Mouse (Mus musculus): ENCODE measurements around the gene Vangl2. TPM values are rescaled to one million over a fixed set of nuclear protein-coding genes. Genes with fewer than 3 reads are reported as not detected.
A peak's percentile ranks its signal among the peaks of the same experiment; 100 is the strongest.

Vangl2 gene
- polyA plus RNA-seq, 1 experiment from 2014 or later, result 7.5 TPM

GRCm38 (mm10) chr1:172025201-172025904 lies 2.9 kb downstream of the Vangl2 start:
- Histone ChIP-seq H3K27me3 (ENCODE audit: control insufficient read depth, insufficient read depth, low read length) (no peaks in the 10 kb centered on the region), H3K9ac (ENCODE audit: low read length) (no peak overlapping the region; the same call in 1 of the 2 replicates), H3K4me3 (ENCODE audit: low read length) (peak overlapping the region; percentile 86; the same call in 1 of the 2 replicates), H3K36me3 (ENCODE audit: control insufficient read depth, insufficient read depth) (no peaks in the 10 kb centered on the region), H3K4me2 (ENCODE audit: low read depth, low read length) (peak overlapping the region; percentile 71), H3K27ac (ENCODE audit: low read length) (0 out of 2 replicates have a peak overlapping the region, but pooled peaks have one; percentile 3), H3K4me1 (ENCODE audit: control insufficient read depth, insufficient read depth, low read length) (peaks cover 23% of the 10 kb centered on the region), H3K9me3 (replicated peaks; ENCODE audit: control insufficient read depth, low read length) (no peaks in the 10 kb centered on the region)
- 63% methylated on average over 8 of the region's 8 CpGs for WGBS
- ATAC-seq (replicated peaks; ENCODE audit: extremely low read depth, insufficient read depth, low FRiP score), result no peak

GRCm38 (mm10) chr1:172024140-172024895 lies 3.9 kb downstream of the Vangl2 start:
- H3K9me3 ChIP-seq (replicated peaks; ENCODE audit: control insufficient read depth, low read length), result no peaks in the 10 kb centered on the region
- H3K9ac ChIP-seq (ENCODE audit: low read length), result no peak overlapping the region
- no peak overlapping the region for H3K27ac ChIP-seq (ENCODE audit: low read length)
- no peak overlapping the region for H3K4me2 ChIP-seq (ENCODE audit: low read depth, low read length)
- no peaks in the 10 kb centered on the region for H3K36me3 ChIP-seq (ENCODE audit: control insufficient read depth, insufficient read depth)
- no peak overlapping the region for H3K4me3 ChIP-seq (ENCODE audit: low read length)
- no peaks in the 10 kb centered on the region for H3K27me3 ChIP-seq (ENCODE audit: control insufficient read depth, insufficient read depth, low read length)
- ATAC-seq (replicated peaks; ENCODE audit: extremely low read depth, insufficient read depth, low FRiP score), result no peak
- H3K4me1 ChIP-seq (ENCODE audit: control insufficient read depth, insufficient read depth, low read length), result peaks cover 23% of the 10 kb centered on the region
- 66% methylated on average over 9 of the region's 9 CpGs for WGBS

GRCm38 (mm10) chr1:172019863-172020521 lies 8.3 kb downstream of the Vangl2 start:
- Histone ChIP-seq H3K36me3 (ENCODE audit: control insufficient read depth, insufficient read depth) (no peaks in the 10 kb centered on the region), H3K27ac (ENCODE audit: low read length) (no peak overlapping the region), H3K9me3 (replicated peaks; ENCODE audit: control insufficient read depth, low read length) (no peaks in the 10 kb centered on the region), H3K9ac (ENCODE audit: low read length) (no peak overlapping the region), H3K27me3 (ENCODE audit: control insufficient read depth, insufficient read depth, low read length) (no peaks in the 10 kb centered on the region), H3K4me2 (ENCODE audit: low read depth, low read length) (no peak overlapping the region), H3K4me1 (ENCODE audit: control insufficient read depth, insufficient read depth, low read length) (peaks cover 27% of the 10 kb centered on the region), H3K4me3 (ENCODE audit: low read length) (no peak overlapping the region)
- WGBS, result 73% methylated on average over 10 of the region's 10 CpGs
- ATAC-seq (replicated peaks; ENCODE audit: extremely low read depth, insufficient read depth, low FRiP score), result no peak

DNA sequence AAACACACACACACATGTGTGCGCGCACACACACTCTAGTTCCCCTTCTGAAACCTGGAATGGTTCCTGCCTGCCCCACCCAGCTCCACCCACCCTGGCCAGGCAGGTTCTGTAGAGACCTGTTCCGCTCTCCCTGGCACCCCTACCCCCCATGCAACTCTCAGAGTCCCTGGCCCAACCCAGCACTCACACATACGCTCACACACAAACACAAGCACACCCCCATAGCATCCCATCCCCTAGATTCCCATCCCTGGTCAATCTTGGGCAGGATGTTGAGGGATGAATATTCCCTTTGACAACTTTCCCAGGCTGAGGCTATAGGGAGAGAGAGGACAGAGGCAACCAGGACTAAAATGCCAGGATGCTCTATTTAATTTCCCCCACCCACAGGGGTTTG lies 8.9 kb downstream of the Vangl2 start:
- Histone ChIP-seq H3K27ac (ENCODE audit: low read length) (no peak overlapping the region), H3K27me3 (ENCODE audit: control insufficient read depth, insufficient read depth, low read length) (no peaks in the 10 kb centered on the region), H3K9me3 (replicated peaks; ENCODE audit: control insufficient read depth, low read length) (no peaks in the 10 kb centered on the region), H3K4me2 (ENCODE audit: low read depth, low read length) (no peak overlapping the region), H3K4me1 (ENCODE audit: control insufficient read depth, insufficient read depth, low read length) (peaks cover 21% of the 10 kb centered on the region), H3K36me3 (ENCODE audit: control insufficient read depth, insufficient read depth) (no peaks in the 10 kb centered on the region), H3K4me3 (ENCODE audit: low read length) (no peak overlapping the region), H3K9ac (ENCODE audit: low read length) (no peak overlapping the region)
- no peak for ATAC-seq (replicated peaks; ENCODE audit: extremely low read depth, insufficient read depth, low FRiP score)
- WGBS, result 94% methylated on average over 4 of the region's 4 CpGs

DNA sequence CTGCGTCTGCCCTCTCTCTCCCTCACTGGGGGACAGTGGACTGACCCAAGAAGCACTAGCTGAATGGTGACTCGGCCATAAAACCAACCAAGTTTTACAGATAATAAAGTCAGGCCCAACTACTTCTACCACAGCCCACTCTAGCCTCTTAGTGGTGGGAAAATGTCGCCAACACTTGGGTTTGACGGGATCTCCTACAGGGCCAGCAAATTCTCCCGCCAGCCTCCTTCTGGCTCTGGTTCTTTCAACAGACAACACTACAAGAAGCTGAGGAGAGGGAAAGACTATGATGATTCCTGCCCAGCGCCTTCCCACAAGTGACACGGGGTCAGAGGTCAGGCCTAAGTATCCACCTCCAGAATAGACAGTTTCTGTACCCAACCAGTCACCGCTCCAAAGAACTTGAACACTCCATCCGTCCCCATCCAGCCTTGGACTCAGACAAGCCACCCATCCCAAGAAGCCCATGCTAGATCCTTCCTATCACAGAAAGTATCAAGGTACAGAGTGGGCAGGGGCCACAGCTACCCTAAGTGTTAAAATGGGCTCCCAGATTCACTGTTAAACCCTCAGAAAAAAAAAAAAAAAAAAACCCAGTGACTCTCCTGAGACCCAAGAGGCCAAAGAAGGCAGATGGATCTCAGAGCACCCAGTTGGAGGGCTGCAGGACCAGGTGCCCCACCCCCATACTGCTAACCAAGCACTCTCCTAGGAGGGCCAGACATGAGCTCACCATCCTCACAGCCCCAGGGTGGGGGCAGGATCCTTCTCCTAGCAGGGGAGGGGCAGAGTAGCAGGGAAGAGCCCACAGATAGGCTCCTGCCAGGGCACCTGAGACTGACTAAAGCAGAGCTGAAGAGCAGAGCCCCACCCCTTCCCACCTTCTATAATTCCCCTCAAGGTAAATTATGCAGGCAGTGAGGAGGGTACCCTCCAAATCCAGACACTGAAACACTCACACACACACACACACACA lies 9.6 kb downstream of the Vangl2 start:
- no peak overlapping the region for H3K27ac ChIP-seq (ENCODE audit: low read length)
- H3K4me3 ChIP-seq (ENCODE audit: low read length), result no peak overlapping the region
- H3K9me3 ChIP-seq (replicated peaks; ENCODE audit: control insufficient read depth, low read length), result no peaks in the 10 kb centered on the region
- H3K9ac ChIP-seq (ENCODE audit: low read length), result no peak overlapping the region
- H3K36me3 ChIP-seq (ENCODE audit: control insufficient read depth, insufficient read depth), result no peaks in the 10 kb centered on the region
- WGBS, result 86% methylated on average over 9 of the region's 9 CpGs
- H3K4me2 ChIP-seq (ENCODE audit: low read depth, low read length), result no peak overlapping the region
- H3K27me3 ChIP-seq (ENCODE audit: control insufficient read depth, insufficient read depth, low read length), result no peaks in the 10 kb centered on the region
- ATAC-seq (replicated peaks; ENCODE audit: extremely low read depth, insufficient read depth, low FRiP score), result no peak
- peaks cover 20% of the 10 kb centered on the region for H3K4me1 ChIP-seq (ENCODE audit: control insufficient read depth, insufficient read depth, low read length)

DNA sequence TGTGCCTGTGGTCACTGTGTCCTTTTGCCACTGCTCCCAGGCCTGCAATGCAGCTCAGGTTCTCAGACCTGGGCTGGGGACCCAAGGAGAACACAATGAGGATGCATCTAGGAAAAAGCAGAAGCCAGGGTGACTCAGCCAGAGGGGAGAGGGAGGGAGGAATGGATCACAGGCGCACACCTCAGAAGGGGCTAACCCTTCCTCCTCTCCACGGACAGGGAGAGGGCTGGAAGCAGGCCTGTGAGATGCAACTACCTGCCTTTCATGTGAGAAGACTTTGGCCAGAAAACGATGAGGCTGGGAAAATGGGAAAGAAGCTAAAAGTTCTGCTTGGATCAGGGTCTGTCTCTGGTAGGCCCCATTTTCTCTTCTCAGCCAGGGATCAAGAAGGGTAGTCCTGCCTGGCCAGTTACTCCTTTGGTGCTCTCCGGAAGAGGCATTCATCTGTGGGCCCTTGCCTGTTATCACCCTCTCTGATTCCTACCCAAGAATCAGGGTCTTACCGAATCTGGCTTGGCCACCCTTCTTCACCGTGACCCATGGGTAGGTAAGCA lies 10.7 kb downstream of the Vangl2 start:
- 83% methylated on average over 6 of the region's 6 CpGs for WGBS
- ATAC-seq (replicated peaks; ENCODE audit: extremely low read depth, insufficient read depth, low FRiP score), result no peak
- H3K4me3 ChIP-seq (ENCODE audit: low read length), result no peak overlapping the region
- no peaks in the 10 kb centered on the region for H3K27me3 ChIP-seq (ENCODE audit: control insufficient read depth, insufficient read depth, low read length)
- H3K9me3 ChIP-seq (replicated peaks; ENCODE audit: control insufficient read depth, low read length), result no peaks in the 10 kb centered on the region
- H3K4me2 ChIP-seq (ENCODE audit: low read depth, low read length), result no peak overlapping the region
- H3K9ac ChIP-seq (ENCODE audit: low read length), result no peak overlapping the region
- H3K27ac ChIP-seq (ENCODE audit: low read length), result no peak overlapping the region
- peaks cover 20% of the 10 kb centered on the region for H3K4me1 ChIP-seq (ENCODE audit: control insufficient read depth, insufficient read depth, low read length)
- H3K36me3 ChIP-seq (ENCODE audit: control insufficient read depth, insufficient read depth), result 0 out of 2 replicates have a peak, but pooled peaks cover 3% of the 10 kb centered on the region

- no peak overlapping the region for H3K4me3 ChIP-seq (ENCODE audit: low read length)
- ATAC-seq (replicated peaks; ENCODE audit: extremely low read depth, insufficient read depth, low FRiP score), result no peak
- H3K27me3 ChIP-seq (ENCODE audit: control insufficient read depth, insufficient read depth, low read length), result no peaks in the 10 kb centered on the region
- 50% methylated on average over 6 of the region's 6 CpGs for WGBS
- peak overlapping the region; percentile 44 for H3K4me2 ChIP-seq (ENCODE audit: low read depth, low read length)
- H3K9me3 ChIP-seq (replicated peaks; ENCODE audit: control insufficient read depth, low read length), result no peaks in the 10 kb centered on the region
- 0 out of 2 replicates have a peak, but pooled peaks cover 4% of the 10 kb centered on the region for H3K36me3 ChIP-seq (ENCODE audit: control insufficient read depth, insufficient read depth)
- no peak overlapping the region for H3K9ac ChIP-seq (ENCODE audit: low read length)
- H3K4me1 ChIP-seq (ENCODE audit: control insufficient read depth, insufficient read depth, low read length), result peaks cover 20% of the 10 kb centered on the region
- peak overlapping the region; percentile 19; the same call in 1 of the 2 replicates for H3K27ac ChIP-seq (ENCODE audit: low read length)
These were observed 11.4 kb downstream of the Vangl2 start for GRCm38 (mm10) chr1:172016660-172017516.
